Mouse (Mus musculus) MEL (cell line): ENCODE results near the gene Dnah3. TPM values are rescaled to one million over a fixed set of nuclear protein-coding genes. Genes with fewer than 3 reads are reported as not detected.

Experiments
- DNase-seq: peaks from one replicate; pipeline ENCODE4 v3.0.0; 2011; ENCODE audit warnings: low read depth, low spot score
- H3K27ac ChIP-seq: 2 replicates; pipeline ENCODE4 v1.5.1; 2012; ENCODE audit warnings: low read depth, mild to moderate bottlenecking, control low read depth, low read length, moderate library complexity; ENCODE audit not compliant: control insufficient read depth
- H3K27me3 ChIP-seq, 2 experiments: fragments of 150-350 bp in 1 of 2; sonication (generic) in 1 of 2; 2 replicates each; pipeline ENCODE4 v1.6.1; 2012; ENCODE audit warnings: low read length in 2 of 2, mild to moderate bottlenecking in 2 of 2, improper control_type of control experiment in 1 of 2, moderate library complexity in 1 of 2; ENCODE audit not compliant: insufficient read depth in 2 of 2, control insufficient read depth in 1 of 2
- H3K36me3 ChIP-seq, 2 experiments: 2 replicates each; pipeline ENCODE4 v1.6.1; 2012 to 2014; ENCODE audit warnings: low read length in 2 of 2, improper control_type of control experiment in 1 of 2, inconsistent platforms in 1 of 2, mild to moderate bottlenecking in 1 of 2; ENCODE audit not compliant: insufficient read depth in 2 of 2, control insufficient read depth in 1 of 2
- H3K4me1 ChIP-seq, 2 experiments: fragments of 150-350 bp in 1 of 2; sonication (generic) in 1 of 2; 2 replicates each; pipeline ENCODE4 v1.6.1; 2012; ENCODE audit warnings: low read length in 2 of 2, improper control_type of control experiment in 1 of 2, mild to moderate bottlenecking in 1 of 2; ENCODE audit not compliant: insufficient read depth in 2 of 2, control insufficient read depth in 1 of 2
- H3K4me3 ChIP-seq, 2 experiments: fragments of 150-350 bp in 1 of 2; sonication (generic) in 1 of 2; 2 replicates each; pipeline ENCODE4 v1.5.1; 2012; ENCODE audit warnings: low read depth in 2 of 2, low read length in 2 of 2, mild to moderate bottlenecking in 2 of 2, moderate library complexity in 2 of 2, control low read depth in 1 of 2, improper control_type of control experiment in 1 of 2; ENCODE audit not compliant: control insufficient read depth in 1 of 2, insufficient read depth in 1 of 2
- H3K79me2 ChIP-seq: 2 replicates; pipeline ENCODE4 v1.6.1; 2012; ENCODE audit warnings: mild to moderate bottlenecking, low read length, moderate library complexity; ENCODE audit not compliant: control insufficient read depth, poor library complexity, insufficient read depth
- H3K9ac ChIP-seq: 2 replicates; pipeline ENCODE4 v1.6.1; 2012; ENCODE audit warnings: low read depth, mild to moderate bottlenecking, control low read depth, low read length, moderate library complexity; ENCODE audit not compliant: control insufficient read depth, poor library complexity, severe bottlenecking
- H3K9me3 ChIP-seq: fragments of 150-350 bp; sonication (generic); replicated peaks from 2 replicates; pipeline ENCODE4 v1.6.1; 2012; ENCODE audit warnings: mild to moderate bottlenecking, low read length, improper control_type of control experiment, moderate library complexity; ENCODE audit not compliant: insufficient read depth
- BHLHE40 ChIP-seq: IDR thresholded peaks from 2 replicates; pipeline ENCODE4 v1.6.1; 2012; ENCODE audit warnings: low read depth, mild to moderate bottlenecking, inconsistent platforms, low read length, improper control_type of control experiment, borderline replicate concordance
- CHD1 ChIP-seq: IDR thresholded peaks from 2 replicates; pipeline ENCODE4 v1.6.1; 2012; ENCODE audit warnings: low read depth, mild to moderate bottlenecking, inconsistent platforms, low read length, improper control_type of control experiment
- CHD2 ChIP-seq: IDR thresholded peaks from 2 replicates; pipeline ENCODE4 v1.6.1; 2011; ENCODE audit warnings: low read length, improper control_type of control experiment
- CTCF ChIP-seq, 3 experiments: IDR thresholded peaks in 2 of 3; conservative IDR thresholded peaks in 1 of 3; 2 replicates each; pipeline ENCODE4 v1.5.1; 2011 to 2012; ENCODE audit warnings: low read length in 3 of 3, low read depth in 2 of 3, mild to moderate bottlenecking in 2 of 3, improper control_type of control experiment in 1 of 3, inconsistent platforms in 1 of 3, mixed read lengths in 1 of 3, moderate library complexity in 1 of 3; ENCODE audit not compliant: control insufficient read depth in 1 of 3, insufficient read depth in 1 of 3, poor library complexity in 1 of 3, severe bottlenecking in 1 of 3
- E2F4 ChIP-seq: IDR thresholded peaks from 2 replicates; pipeline ENCODE4 v1.6.1; 2011; ENCODE audit warnings: low read depth, low read length, improper control_type of control experiment, borderline replicate concordance
- EP300 ChIP-seq, 2 experiments: IDR thresholded peaks; 2 replicates each; pipeline ENCODE4 v1.6.1; 2011; ENCODE audit warnings: improper control_type of control experiment in 2 of 2, low read length in 2 of 2, low read depth in 1 of 2, mild to moderate bottlenecking in 1 of 2
- GATA1 ChIP-seq: IDR thresholded peaks from 2 replicates; pipeline ENCODE4 v1.6.1; 2011; ENCODE audit warnings: low read depth, low read length, improper control_type of control experiment
- HCFC1 ChIP-seq: IDR thresholded peaks from 2 replicates; pipeline ENCODE4 v1.6.1; 2012; ENCODE audit warnings: low read depth, mild to moderate bottlenecking, inconsistent platforms, low read length, improper control_type of control experiment, moderate library complexity
- JUND ChIP-seq: IDR thresholded peaks from 2 replicates; pipeline ENCODE4 v1.6.1; 2011; ENCODE audit warnings: low read depth, mild to moderate bottlenecking, improper control_type of control experiment, low read length
- KAT2A ChIP-seq: conservative IDR thresholded peaks from 2 replicates; pipeline ENCODE4 v1.6.1; 2012; ENCODE audit warnings: low read depth, low read length, improper control_type of control experiment, inconsistent platforms
- MAX ChIP-seq: IDR thresholded peaks from 2 replicates; pipeline ENCODE4 v1.6.1; 2011; ENCODE audit warnings: low read length, improper control_type of control experiment
- MEF2A ChIP-seq: IDR thresholded peaks from 2 replicates; pipeline ENCODE4 v1.6.1; 2014; ENCODE audit warnings: low read depth, mild to moderate bottlenecking, inconsistent platforms, low read length, improper control_type of control experiment; ENCODE audit not compliant: poor library complexity, insufficient replicate concordance, severe bottlenecking; ENCODE audit errors: extremely low read depth
- MYC ChIP-seq: IDR thresholded peaks from 2 replicates; pipeline ENCODE4 v1.6.1; 2011; ENCODE audit warnings: low read depth, mild to moderate bottlenecking, low read length, improper control_type of control experiment, moderate library complexity
- NELFE ChIP-seq: IDR thresholded peaks from 2 replicates; pipeline ENCODE4 v1.6.1; 2011; ENCODE audit warnings: low read depth, low read length, improper control_type of control experiment
- POLR2AphosphoS5 ChIP-seq: IDR thresholded peaks from 2 replicates; pipeline ENCODE4 v1.6.1; 2012; ENCODE audit warnings: low read depth, borderline replicate concordance, mild to moderate bottlenecking, inconsistent platforms, low read length, moderate library complexity, mixed read lengths
- RCOR1 ChIP-seq: IDR thresholded peaks from 2 replicates; pipeline ENCODE4 v1.6.1; 2012; ENCODE audit warnings: low read depth, mild to moderate bottlenecking, inconsistent platforms, low read length, improper control_type of control experiment
- SIN3A ChIP-seq: IDR thresholded peaks from 2 replicates; pipeline ENCODE4 v1.6.1; 2012; ENCODE audit warnings: low read length, improper control_type of control experiment, inconsistent platforms
- SMC3 ChIP-seq: IDR thresholded peaks from 2 replicates; pipeline ENCODE4 v1.6.1; 2011; ENCODE audit warnings: low read depth, low read length, improper control_type of control experiment
- TAL1 ChIP-seq: IDR thresholded peaks from 2 replicates; pipeline ENCODE4 v1.6.1; 2012; ENCODE audit warnings: mild to moderate bottlenecking, inconsistent platforms, low read length, moderate library complexity, mixed read lengths
- TBP ChIP-seq: IDR thresholded peaks from 2 replicates; pipeline ENCODE4 v1.8.0; 2011; ENCODE audit warnings: low read depth, low read length, improper control_type of control experiment
- TCF12 ChIP-seq: IDR thresholded peaks from 2 replicates; pipeline ENCODE4 v1.6.1; 2014; ENCODE audit warnings: low read depth, mild to moderate bottlenecking, inconsistent platforms, low read length, improper control_type of control experiment, moderate library complexity
- ZMIZ1 ChIP-seq: IDR thresholded peaks from 2 replicates; pipeline ENCODE4 v1.6.1; 2012; ENCODE audit warnings: low read depth, mild to moderate bottlenecking, inconsistent platforms, low read length, improper control_type of control experiment, moderate library complexity
- polyA plus RNA-seq, 2 experiments: library from polyadenylated mRNA; stranded (reverse) in 1 of 2; unstranded in 1 of 2; fragments of >175 nt in 1 of 2; fragments of >200 nt in 1 of 2; gene quantifications; 2 replicates each; pipeline versions ENCODE4 v1.2.1 to v1.2.4; 2012; ENCODE audit warnings: low replicate concordance in 2 of 2, low read depth in 1 of 2; ENCODE audit not compliant: insufficient read length in 2 of 2, insufficient read depth in 1 of 2, missing spikeins in 1 of 2
- total RNA-seq: library from RNA; depleted of rRNA; stranded (reverse); fragments of 300-350 nt; gene quantifications from 2 replicates; pipeline ENCODE4 v1.2.3, GENCODE M21; 2012

Gene Dnah3
- total and polyA plus RNA-seq, 3 experiments = not detected

DNA sequence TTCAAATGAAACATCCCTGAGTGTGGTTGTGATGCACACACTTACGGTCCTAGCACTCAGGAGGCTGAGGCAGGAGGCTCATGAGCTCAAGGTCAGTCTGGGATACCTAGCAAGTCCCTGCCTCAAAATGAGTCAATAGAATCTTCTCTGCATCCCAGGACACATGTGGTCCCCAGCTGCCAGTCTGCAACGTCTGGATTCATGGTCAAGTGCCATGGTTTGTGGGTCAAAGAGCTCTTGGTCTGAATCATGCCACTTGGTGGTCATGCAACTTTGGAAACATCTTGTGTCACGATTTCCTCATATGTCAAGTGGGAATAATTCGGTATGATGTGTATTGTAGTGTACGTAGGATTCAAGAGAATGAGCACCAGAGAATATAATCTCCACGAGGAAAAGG lies 134.5 kb downstream of the Dnah3 start:
- no peak overlapping the region for H3K27ac ChIP-seq
- H3K27me3 ChIP-seq = peaks cover 0 to 1% of the 10 kb centered on the region in 2 experiments; a peak in 1 of 4 replicates
- TF ChIP-seq BHLHE40 (no peak), HCFC1 (no peak), TCF12 (no peak), E2F4 (no peak), MYC (no peak), POLR2AphosphoS5 (no peak), KAT2A (no peak), CHD2 (no peak), NELFE (no peak), MEF2A (no peak), MAX (no peak), SIN3A (no peak), EP300 (IDR thresholded peaks at IDR 0.05; ENCODE audit: low read depth in 1 of 2, low read length in 2 of 2) (no peak), JUND (no peak), SMC3 (no peak)
- TF ChIP-seq, all 39 proteins: peak for 0
- DNase-seq = no peak
- no peaks in the 10 kb centered on the region for H3K4me1 ChIP-seq
- no peak overlapping the region for H3K4me3 ChIP-seq
- H3K79me2 ChIP-seq = no peaks in the 10 kb centered on the region
- no peaks in the 10 kb centered on the region for H3K9me3 ChIP-seq
- no peak overlapping the region for H3K9ac ChIP-seq
- H3K36me3 ChIP-seq = no peaks in the 10 kb centered on the region

DNA sequence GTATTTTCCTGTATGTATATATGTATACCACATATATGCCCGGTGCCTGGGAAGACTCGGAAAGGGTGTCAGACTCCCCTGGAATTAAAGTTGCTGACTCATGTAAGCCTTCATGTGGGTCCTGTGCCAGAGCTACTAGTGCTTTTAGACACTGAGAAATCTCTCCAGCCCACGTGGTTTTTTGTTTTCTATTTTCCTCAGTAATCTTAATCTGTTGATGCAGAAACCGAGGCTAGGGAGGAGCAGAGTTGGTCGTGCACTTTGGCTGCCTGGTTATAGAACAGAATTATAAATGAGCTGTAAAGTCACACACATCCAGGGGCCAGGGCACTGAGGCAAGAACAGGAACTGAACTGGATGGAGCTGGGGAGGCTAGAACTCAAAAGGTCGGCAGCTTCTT lies 135.1 kb downstream of the Dnah3 start:
- TF ChIP-seq KAT2A = no peak
- no peak for TF ChIP-seq TAL1
- no peak for TF ChIP-seq MAX
- TF ChIP-seq CTCF (IDR thresholded peaks at IDR 0.05 in 2 of 3, conservative IDR thresholded peaks at IDR 0.05 in 1 of 3; ENCODE audit: control insufficient read depth in 1 of 3, insufficient read depth in 1 of 3, low read depth in 2 of 3, low read length in 3 of 3, poor library complexity in 1 of 3, severe bottlenecking in 1 of 3) = no peak
- TF ChIP-seq JUND = no peak
- TF ChIP-seq POLR2AphosphoS5 = no peak
- no peak for TF ChIP-seq MEF2A
- TF ChIP-seq CHD1 = no peak
- TF ChIP-seq RCOR1 = no peak
- TF ChIP-seq ZMIZ1 = no peak
- TF ChIP-seq GATA1 = no peak
- no peak for TF ChIP-seq SIN3A
- TF ChIP-seq TBP = no peak
- Histone ChIP-seq H3K36me3 (no peaks in the 10 kb centered on the region), H3K9ac (no peak overlapping the region), H3K4me1 (no peaks in the 10 kb centered on the region), H3K27ac (no peak overlapping the region), H3K79me2 (no peaks in the 10 kb centered on the region), H3K4me3 (no peak overlapping the region), H3K9me3 (no peaks in the 10 kb centered on the region), H3K27me3 (no peaks in the 10 kb centered on the region)
- DNase-seq = no peak
